Mouse (Mus musculus): Measurements from ENCODE around the gene Pik3r4.

GRCm38 (mm10) chr9:105598906-105599305, 43.9 kb upstream of the Pik3r4 start:
- TF ChIP-seq POLR2A (IDR thresholded peaks at IDR 0.05; ENCODE audit: low read depth, low read length) (no peak), CTCF (IDR thresholded peaks at IDR 0.05; ENCODE audit: extremely low read depth, insufficient read length, insufficient replicate concordance, low read depth, low read length) (no peak)
